ENCODE assay signal across 15 mouse cellular contexts in genomic region chr8:105810245-105810786, GRCm38 (mm10). TPM values are rescaled to one million over a fixed set of nuclear protein-coding genes. Genes with fewer than 3 reads are reported as not detected.
DNase-seq lines count a peak whose midpoint lies in the region; ATAC-seq and TF ChIP-seq lines count a peak whose summit lies in the region.
"Had no signal": no experiment of that assay in that cellular context is flagged by ENCODE, and none has a peak within 500 bp of the region (broad histone marks: within the 10 kb centered on the region; RNA-seq: fewer than 3 reads in every experiment).

No protein-coding gene starts in this region.

- H3K27ac ChIP-seq in kidney, adult 2 months (ENCODE audit: insufficient read depth, low read depth, low read length), result peak overlapping the region; percentile 59; the same call in 1 of the 2 replicates
- no peak overlapping the region for H3K27ac ChIP-seq in kidney, embryonic 15.5 days
- peak overlapping the region; percentile 71 for H3K27ac ChIP-seq in liver, postnatal 0 days (ENCODE audit: low read depth)
- no peak overlapping the region for H3K27ac ChIP-seq in intestine, embryonic 16.5 days (ENCODE audit: low read length)
- H3K27ac ChIP-seq in hindbrain, embryonic 13.5 days, result no peak overlapping the region
- H3K27ac ChIP-seq: embryonic facial prominence, embryonic 10.5 days had no signal

- no peak overlapping the region for H3K4me3 ChIP-seq in kidney, adult 2 months (ENCODE audit: insufficient read depth, low read depth, low read length)
- no peak overlapping the region for H3K4me3 ChIP-seq in kidney, embryonic 15.5 days (replicated peaks)
- H3K4me3 ChIP-seq in liver, postnatal 0 days (ENCODE audit: low read depth, low read length), result no peak overlapping the region
- H3K4me3 ChIP-seq in intestine, embryonic 16.5 days (ENCODE audit: low read length), result no peak overlapping the region
- no peak overlapping the region for H3K4me3 ChIP-seq in hindbrain, embryonic 13.5 days
- H3K4me3 ChIP-seq: embryonic facial prominence, embryonic 10.5 days had no signal

- H3K4me2 ChIP-seq in kidney, embryonic 15.5 days, result no peak overlapping the region
- peak overlapping the region; percentile 48 for H3K4me2 ChIP-seq in liver, postnatal 0 days (ENCODE audit: low read depth, low read length)
- no peak overlapping the region for H3K4me2 ChIP-seq in intestine, embryonic 16.5 days (ENCODE audit: low read depth, low read length)
- H3K4me2 ChIP-seq in hindbrain, embryonic 13.5 days, result no peak overlapping the region

- no peaks in the 10 kb centered on the region for H3K27me3 ChIP-seq in kidney, adult 2 months (replicated peaks; ENCODE audit: control insufficient read depth, insufficient read depth, low read length)
- no peaks in the 10 kb centered on the region for H3K27me3 ChIP-seq in kidney, embryonic 15.5 days
- no peaks in the 10 kb centered on the region for H3K27me3 ChIP-seq in liver, postnatal 0 days (ENCODE audit: insufficient read depth, low read length)
- no peaks in the 10 kb centered on the region for H3K27me3 ChIP-seq in intestine, embryonic 16.5 days (replicated peaks; ENCODE audit: control insufficient read depth, insufficient read depth, low read length)
- H3K27me3 ChIP-seq in hindbrain, embryonic 13.5 days, result no peaks in the 10 kb centered on the region

- no peak for DNase-seq in kidney, adult 2 months
- DNase-seq in CD4-positive helper T cell, adult 2 months (ENCODE audit: low read depth, low spot score), result peak; percentile 71
- no peak for DNase-seq in liver, postnatal 0 days
- no peak for DNase-seq in layer of hippocampus, postnatal 14 days (ENCODE audit: low spot score in 2 of 2)
- DNase-seq: lung, adult 2 months; midbrain, embryonic 14.5 days had no signal

- TF ChIP-seq CTCF in kidney, adult 2 months (conservative IDR thresholded peaks at IDR 0.05; ENCODE audit: insufficient read depth, insufficient read length, low read depth, low read length), result no peak
- TF ChIP-seq CTCF in liver, postnatal 0 days (IDR thresholded peaks at IDR 0.05; ENCODE audit: low read depth), result no peak

- H3K9me3 ChIP-seq in kidney, embryonic 15.5 days (replicated peaks), result no peaks in the 10 kb centered on the region
- no peaks in the 10 kb centered on the region for H3K9me3 ChIP-seq in liver, postnatal 0 days (ENCODE audit: low read length)
- H3K9me3 ChIP-seq in intestine, embryonic 16.5 days (ENCODE audit: control insufficient read depth, low read length), result no peaks in the 10 kb centered on the region
- H3K9me3 ChIP-seq in hindbrain, embryonic 13.5 days, result no peaks in the 10 kb centered on the region
- H3K9me3 ChIP-seq: embryonic facial prominence, embryonic 10.5 days had no signal

- 77% methylated on average over 6 of the region's 6 CpGs for WGBS in kidney, adult 2 months
- 83% methylated on average over 6 of the region's 6 CpGs for WGBS in kidney, embryonic 15.5 days
- 55% methylated on average over 6 of the region's 6 CpGs for WGBS in liver, postnatal 0 days (ENCODE audit: insufficient replicate concordance)
- 88% methylated on average over 6 of the region's 6 CpGs for WGBS in intestine, embryonic 16.5 days
- 90% methylated on average over 6 of the region's 6 CpGs for WGBS in hindbrain, embryonic 13.5 days

- no peak for TF ChIP-seq EP300 in liver, postnatal 0 days (IDR thresholded peaks at IDR 0.05; ENCODE audit: low read depth)

- no peaks in the 10 kb centered on the region; the same call in none of the 2 replicates for H3K36me3 ChIP-seq in kidney, adult 2 months (ENCODE audit: control insufficient read depth, insufficient read depth, low read length)
- H3K36me3 ChIP-seq in kidney, embryonic 15.5 days, result peaks cover 12% of the 10 kb centered on the region
- peaks cover 58% of the 10 kb centered on the region for H3K36me3 ChIP-seq in liver, postnatal 0 days (replicated peaks; ENCODE audit: insufficient read depth, low read length)
- peaks cover 3% of the 10 kb centered on the region; the same call in 1 of the 2 replicates for H3K36me3 ChIP-seq in intestine, embryonic 16.5 days (ENCODE audit: control insufficient read depth, insufficient read depth, low read length)
- peaks cover 17% of the 10 kb centered on the region for H3K36me3 ChIP-seq in hindbrain, embryonic 13.5 days

- peaks cover 43% of the 10 kb centered on the region for H3K4me1 ChIP-seq in kidney, adult 2 months (ENCODE audit: control insufficient read depth, insufficient read depth, low read length)
- H3K4me1 ChIP-seq in kidney, embryonic 15.5 days, result peaks cover 11% of the 10 kb centered on the region
- peaks cover 69% of the 10 kb centered on the region for H3K4me1 ChIP-seq in liver, postnatal 0 days (ENCODE audit: insufficient read depth)
- no peaks in the 10 kb centered on the region for H3K4me1 ChIP-seq in intestine, embryonic 16.5 days (ENCODE audit: control insufficient read depth, insufficient read depth, low read length)
- H3K4me1 ChIP-seq in hindbrain, embryonic 13.5 days (replicated peaks), result peaks cover 18% of the 10 kb centered on the region
- H3K4me1 ChIP-seq: embryonic facial prominence, embryonic 10.5 days had no signal

- H3K9ac ChIP-seq in kidney, embryonic 15.5 days, result no peak overlapping the region
- peak overlapping the region; percentile 44; the same call in 1 of the 2 replicates for H3K9ac ChIP-seq in liver, postnatal 0 days (replicated peaks)
- H3K9ac ChIP-seq in intestine, embryonic 16.5 days (ENCODE audit: low read depth, low read length), result no peak overlapping the region
- H3K9ac ChIP-seq in hindbrain, embryonic 13.5 days, result no peak overlapping the region

- TF ChIP-seq POLR2A in kidney, adult 2 months (IDR thresholded peaks at IDR 0.05; ENCODE audit: low read depth, low read length), result no peak

- ATAC-seq in kidney, embryonic 15.5 days (replicated peaks; ENCODE audit: low FRiP score), result no peak
- peak; percentile 86 for ATAC-seq in activated CD4-positive, CD25-positive, alpha-beta regulatory T cell, adult 4 months
- no peak for ATAC-seq in liver, postnatal 0 days
- no peak for ATAC-seq in intestine, embryonic 16.5 days
- ATAC-seq in hindbrain, embryonic 13.5 days (ENCODE audit: low FRiP score), result no peak
- ATAC-seq: forebrain, embryonic 16.5 days; intestine, postnatal 0 days had no signal

RNA-seq across cellular contexts. Expression of gene Ranbp10, which starts 16.8 kb away (rescaled TPM):
- polyA plus RNA-seq in kidney, adult 2 months (2012; rRNA removed), result 22.1 and 24.8 TPM in 2 replicates
- 12.2 and 13.8 TPM in 2 replicates for polyA plus RNA-seq in kidney, embryonic 15.5 days (2015; fragmentation: Nextera tagmentation; extraction: Ambion mirVana)
- 1 to 10 TPM; 6.6 to 7.0 TPM for polyA plus RNA-seq in activated CD4-positive, CD25-positive, alpha-beta regulatory T cell, adult 4 months (2017; shearing (Covaris generic))
- polyA plus RNA-seq in liver, postnatal 0 days (2015; fragmentation: Nextera tagmentation; extraction: Ambion mirVana), result 18.9 and 20.9 TPM in 2 replicates
- polyA plus RNA-seq in intestine, embryonic 16.5 days (2015; fragmentation: Nextera tagmentation; extraction: Ambion mirVana), result 7.1 and 8.2 TPM in 2 replicates
- 10 to 100 TPM; 25.5 to 26.0 TPM for total RNA-seq in layer of hippocampus, postnatal 14 days (2021)
- 11.5 and 14.3 TPM in 2 replicates for polyA plus RNA-seq in hindbrain, embryonic 13.5 days (2015; fragmentation: Nextera tagmentation; extraction: Ambion mirVana)

RNA-seq across cellular contexts. Expression of gene Tsnaxip1, which starts 17.2 kb away (rescaled TPM):
- 0.05 TPM in 1 of 2 replicates, not detected in the other for polyA plus RNA-seq in kidney, adult 2 months (2012; rRNA removed)
- polyA plus RNA-seq in kidney, embryonic 15.5 days (2015; fragmentation: Nextera tagmentation; extraction: Ambion mirVana), result 0.13 and 0.14 TPM in 2 replicates
- polyA plus RNA-seq in activated CD4-positive, CD25-positive, alpha-beta regulatory T cell, adult 4 months (2017; shearing (Covaris generic)), result not detected
- not detected in 2 replicates for polyA plus RNA-seq in liver, postnatal 0 days (2015; fragmentation: Nextera tagmentation; extraction: Ambion mirVana)
- not detected in 2 replicates for polyA plus RNA-seq in intestine, embryonic 16.5 days (2015; fragmentation: Nextera tagmentation; extraction: Ambion mirVana)
- under 1 TPM; 0.24 to 0.85 TPM for total RNA-seq in layer of hippocampus, postnatal 14 days (2021)
- 0.80 and 1.6 TPM in 2 replicates for polyA plus RNA-seq in hindbrain, embryonic 13.5 days (2015; fragmentation: Nextera tagmentation; extraction: Ambion mirVana)
- total RNA-seq: adrenal gland, adult 18-20 months had no signal
- polyA plus RNA-seq: heart, embryonic 14.5 days; intestine, postnatal 0 days had no signal

RNA-seq across cellular contexts. Expression of gene Cenpt, which starts 42.8 kb away (rescaled TPM):
- 6.7 and 7.3 TPM in 2 replicates for polyA plus RNA-seq in kidney, adult 2 months (2012; rRNA removed)
- 42.0 and 47.0 TPM in 2 replicates for polyA plus RNA-seq in kidney, embryonic 15.5 days (2015; fragmentation: Nextera tagmentation; extraction: Ambion mirVana)
- polyA plus RNA-seq in activated CD4-positive, CD25-positive, alpha-beta regulatory T cell, adult 4 months (2017; shearing (Covaris generic)), result 10 to 100 TPM; 16.1 to 18.6 TPM
- 8.9 and 9.0 TPM in 2 replicates for polyA plus RNA-seq in liver, postnatal 0 days (2015; fragmentation: Nextera tagmentation; extraction: Ambion mirVana)
- polyA plus RNA-seq in intestine, embryonic 16.5 days (2015; fragmentation: Nextera tagmentation; extraction: Ambion mirVana), result 25.5 and 28.9 TPM in 2 replicates
- total RNA-seq in layer of hippocampus, postnatal 14 days (2021), result 10 to 100 TPM; 18.8 to 19.5 TPM
- 59.7 and 61.1 TPM in 2 replicates for polyA plus RNA-seq in hindbrain, embryonic 13.5 days (2015; fragmentation: Nextera tagmentation; extraction: Ambion mirVana)

RNA-seq across cellular contexts. Expression of gene Thap11, which starts 44.6 kb away (rescaled TPM):
- polyA plus RNA-seq in kidney, adult 2 months (2012; rRNA removed), result 41.5 and 45.3 TPM in 2 replicates
- polyA plus RNA-seq in kidney, embryonic 15.5 days (2015; fragmentation: Nextera tagmentation; extraction: Ambion mirVana), result 66.9 and 67.5 TPM in 2 replicates
- polyA plus RNA-seq in activated CD4-positive, CD25-positive, alpha-beta regulatory T cell, adult 4 months (2017; shearing (Covaris generic)), result 1 to 10 TPM; 7.0 to 7.4 TPM
- 19.6 and 21.5 TPM in 2 replicates for polyA plus RNA-seq in liver, postnatal 0 days (2015; fragmentation: Nextera tagmentation; extraction: Ambion mirVana)
- polyA plus RNA-seq in intestine, embryonic 16.5 days (2015; fragmentation: Nextera tagmentation; extraction: Ambion mirVana), result 49.4 and 49.6 TPM in 2 replicates
- total RNA-seq in layer of hippocampus, postnatal 14 days (2021), result 10 to 100 TPM; 34.5 to 36.1 TPM
- polyA plus RNA-seq in hindbrain, embryonic 13.5 days (2015; fragmentation: Nextera tagmentation; extraction: Ambion mirVana), result 58.7 and 60.6 TPM in 2 replicates

RNA-seq across cellular contexts. Expression of gene Nutf2, which starts 50.1 kb away (rescaled TPM):
- polyA plus RNA-seq in kidney, adult 2 months (2012; rRNA removed), result 34.5 and 61.6 TPM in 2 replicates
- polyA plus RNA-seq in kidney, embryonic 15.5 days (2015; fragmentation: Nextera tagmentation; extraction: Ambion mirVana), result 283 and 294 TPM in 2 replicates
- 100 to 1,000 TPM in 1 of 2 experiments, 1 to 10 TPM in 1; 5.1 to 101 TPM for polyA plus RNA-seq in activated CD4-positive, CD25-positive, alpha-beta regulatory T cell, adult 4 months (2017; shearing (Covaris generic))
- 67.6 and 71.9 TPM in 2 replicates for polyA plus RNA-seq in liver, postnatal 0 days (2015; fragmentation: Nextera tagmentation; extraction: Ambion mirVana)
- 165 and 207 TPM in 2 replicates for polyA plus RNA-seq in intestine, embryonic 16.5 days (2015; fragmentation: Nextera tagmentation; extraction: Ambion mirVana)
- 10 to 100 TPM; 36.5 to 45.5 TPM for total RNA-seq in layer of hippocampus, postnatal 14 days (2021)
- 186 and 205 TPM in 2 replicates for polyA plus RNA-seq in hindbrain, embryonic 13.5 days (2015; fragmentation: Nextera tagmentation; extraction: Ambion mirVana)

Comparison
In these comparisons a context has a peak if more than half of its experiments do, and no peak if none do; other contexts are left out.
1. H3K27ac ChIP-seq: peak in kidney, adult 2 months (single experiment) and liver, postnatal 0 days (single experiment); none in kidney, embryonic 15.5 days (single experiment), intestine, embryonic 16.5 days (single experiment) and hindbrain, embryonic 13.5 days (single experiment).